Mouse (Mus musculus): Measurements from ENCODE around the gene Il4ra. TPM values are rescaled to one million over a fixed set of nuclear protein-coding genes. Genes with fewer than 3 reads are reported as not detected.

The Il4ra gene
- polyA plus RNA-seq, 2 experiments: 2.4 to 2.8 TPM

DNA sequence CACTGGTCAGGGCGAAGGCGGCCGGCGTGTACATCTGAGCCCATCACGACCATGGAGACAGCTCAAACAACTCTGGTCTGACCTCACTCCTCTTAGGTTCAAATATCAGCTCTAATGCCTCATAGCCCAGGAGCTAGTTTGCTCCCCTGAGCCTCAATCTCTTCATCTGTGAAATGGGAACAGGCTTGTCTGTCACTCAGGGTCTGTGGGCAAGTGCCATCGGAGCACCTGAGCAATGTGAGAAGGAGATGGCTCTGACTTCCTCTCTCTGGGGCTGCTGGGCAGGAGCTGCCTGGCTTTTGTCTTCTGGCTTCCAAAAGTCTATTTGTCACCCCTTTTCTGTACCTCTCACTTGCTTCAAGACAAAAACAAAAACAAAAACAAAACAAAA is 49.4 kb downstream of the Il4ra start:
- Histone ChIP-seq H3K4me2 (ENCODE audit: low read depth) (no peak overlapping the region), H3K27ac (no peak overlapping the region), H3K27me3 (ENCODE audit: control insufficient read depth, insufficient read depth, low read length) (no peaks in the 10 kb centered on the region), H3K4me1 (replicated peaks; ENCODE audit: control insufficient read depth in 2 of 2, insufficient read depth in 2 of 2, low read length in 1 of 2) (peaks cover 0 to 5% of the 10 kb centered on the region in 2 experiments; a peak in 1 of 4 replicates), H3K36me3 (replicated peaks; ENCODE audit: control insufficient read depth, insufficient read depth, low read depth) (no peaks in the 10 kb centered on the region), H3K4me3 (ENCODE audit: insufficient read depth in 1 of 2, low read depth in 2 of 2, low read length in 2 of 2) (no peak overlapping the region), H3K9me3 (ENCODE audit: control insufficient read depth, low read length) (no peaks in the 10 kb centered on the region), H3K9ac (replicated peaks) (no peak overlapping the region)
- 62% methylated on average over 6 of the region's 6 CpGs for WGBS (ENCODE audit: insufficient replicate concordance)
- ATAC-seq (ENCODE audit: insufficient read depth): no peak
- no peak for DNase-seq (ENCODE audit: low read depth in 3 of 3, low spot score in 3 of 3)
- no peak for TF ChIP-seq CTCF (IDR thresholded peaks at IDR 0.05; ENCODE audit: low read depth)

DNA sequence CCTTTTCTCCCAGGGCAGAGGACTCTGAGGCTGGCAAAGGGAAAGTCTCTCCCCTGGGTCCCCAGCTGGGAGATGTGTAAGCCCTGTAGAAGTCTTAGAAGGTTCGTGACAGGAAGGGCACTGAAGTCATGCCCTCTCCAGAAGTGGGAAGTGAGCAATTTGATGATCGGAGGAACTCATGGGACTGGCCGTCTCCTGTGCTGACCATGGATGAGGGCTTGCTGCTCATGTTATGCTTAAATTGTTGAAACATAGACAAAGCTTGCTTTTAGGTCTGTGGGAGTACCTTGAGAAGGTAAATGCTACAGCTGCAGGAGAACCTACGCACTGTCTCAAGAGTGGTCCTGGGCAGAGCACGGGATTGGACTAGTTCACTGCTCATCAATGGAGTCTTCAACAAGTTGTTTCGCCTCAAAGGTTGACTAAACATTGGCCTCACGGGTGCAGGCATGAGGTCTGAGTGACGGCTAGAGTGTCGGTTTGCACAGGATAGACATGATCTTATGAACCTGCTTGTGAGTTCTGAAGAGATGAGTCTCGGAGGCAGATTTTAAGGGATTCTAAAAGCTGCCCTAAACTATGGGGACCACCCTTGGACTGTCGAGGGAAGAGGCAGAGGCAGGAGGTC is 50.0 kb downstream of the Il4ra start:
- Histone ChIP-seq H3K36me3 (replicated peaks; ENCODE audit: control insufficient read depth, insufficient read depth, low read depth) (no peaks in the 10 kb centered on the region), H3K9me3 (ENCODE audit: control insufficient read depth, low read length) (no peaks in the 10 kb centered on the region), H3K4me1 (replicated peaks; ENCODE audit: control insufficient read depth in 2 of 2, insufficient read depth in 2 of 2, low read length in 1 of 2) (peaks cover 0 to 5% of the 10 kb centered on the region in 2 experiments; a peak in 1 of 4 replicates), H3K27ac (no peak overlapping the region), H3K4me2 (ENCODE audit: low read depth) (no peak overlapping the region), H3K9ac (replicated peaks) (no peak overlapping the region), H3K27me3 (ENCODE audit: control insufficient read depth, insufficient read depth, low read length) (no peaks in the 10 kb centered on the region), H3K4me3 (ENCODE audit: insufficient read depth in 1 of 2, low read depth in 2 of 2, low read length in 2 of 2) (no peak overlapping the region)
- WGBS (ENCODE audit: insufficient replicate concordance): 44% methylated on average over 11 of the region's 11 CpGs
- TF ChIP-seq EP300 (IDR thresholded peaks at IDR 0.05; ENCODE audit: low read depth): no peak
- TF ChIP-seq CTCF (IDR thresholded peaks at IDR 0.05; ENCODE audit: low read depth): no peak
- no peak for ATAC-seq (ENCODE audit: insufficient read depth)
- no peak for DNase-seq (ENCODE audit: low read depth in 3 of 3, low spot score in 3 of 3)

DNA sequence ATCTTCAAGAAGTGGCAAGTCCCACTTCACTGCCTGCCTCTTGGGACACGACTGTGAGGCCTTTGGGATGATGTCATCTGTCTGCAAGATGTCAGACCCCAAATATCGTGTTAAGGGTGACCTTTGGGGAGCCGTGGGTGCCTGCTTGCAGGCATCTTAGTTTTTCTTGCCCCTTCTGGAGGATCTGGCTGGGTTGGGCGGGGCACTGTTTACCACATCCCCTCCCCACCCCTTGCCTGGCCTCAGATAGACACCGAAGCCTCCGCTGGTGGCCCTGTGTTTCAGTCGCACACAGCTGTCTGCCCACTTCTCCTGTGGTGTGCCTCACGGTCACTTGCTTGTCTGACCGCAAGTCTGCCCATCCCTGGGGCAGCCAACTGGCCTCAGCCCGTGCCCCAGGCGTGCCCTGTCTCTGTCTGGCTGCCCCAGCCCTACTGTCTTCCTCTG is 51.3 kb downstream of the Il4ra start, which contains the start of gene Il21r:
Il21r (plus strand) TSS at position 245 of the 447 bp plus-strand sequence.
- Histone ChIP-seq H3K4me1 (replicated peaks; ENCODE audit: control insufficient read depth in 2 of 2, insufficient read depth in 2 of 2, low read length in 1 of 2) (peaks cover 0 to 5% of the 10 kb centered on the region in 2 experiments; a peak in 1 of 4 replicates), H3K27me3 (ENCODE audit: control insufficient read depth, insufficient read depth, low read length) (no peaks in the 10 kb centered on the region), H3K4me2 (ENCODE audit: low read depth) (no peak within 1 kb of the TSS), H3K4me3 (ENCODE audit: insufficient read depth in 1 of 2, low read depth in 2 of 2, low read length in 2 of 2) (no peak within 1 kb of the TSS), H3K36me3 (replicated peaks; ENCODE audit: control insufficient read depth, insufficient read depth, low read depth) (no peaks in the 10 kb centered on the region), H3K9me3 (ENCODE audit: control insufficient read depth, low read length) (no peaks in the 10 kb centered on the region), H3K9ac (replicated peaks) (no peak within 1 kb of the TSS), H3K27ac (no peak within 1 kb of the TSS)
- DNase-seq (ENCODE audit: low read depth in 3 of 3, low spot score in 3 of 3): no peak
- no peak for ATAC-seq (ENCODE audit: insufficient read depth)
- TF ChIP-seq EP300 (IDR thresholded peaks at IDR 0.05; ENCODE audit: low read depth): no peak
- TF ChIP-seq CTCF (IDR thresholded peaks at IDR 0.05; ENCODE audit: low read depth): no peak
- WGBS (ENCODE audit: insufficient replicate concordance): 14% methylated on average over 11 of the region's 11 CpGs

DNA sequence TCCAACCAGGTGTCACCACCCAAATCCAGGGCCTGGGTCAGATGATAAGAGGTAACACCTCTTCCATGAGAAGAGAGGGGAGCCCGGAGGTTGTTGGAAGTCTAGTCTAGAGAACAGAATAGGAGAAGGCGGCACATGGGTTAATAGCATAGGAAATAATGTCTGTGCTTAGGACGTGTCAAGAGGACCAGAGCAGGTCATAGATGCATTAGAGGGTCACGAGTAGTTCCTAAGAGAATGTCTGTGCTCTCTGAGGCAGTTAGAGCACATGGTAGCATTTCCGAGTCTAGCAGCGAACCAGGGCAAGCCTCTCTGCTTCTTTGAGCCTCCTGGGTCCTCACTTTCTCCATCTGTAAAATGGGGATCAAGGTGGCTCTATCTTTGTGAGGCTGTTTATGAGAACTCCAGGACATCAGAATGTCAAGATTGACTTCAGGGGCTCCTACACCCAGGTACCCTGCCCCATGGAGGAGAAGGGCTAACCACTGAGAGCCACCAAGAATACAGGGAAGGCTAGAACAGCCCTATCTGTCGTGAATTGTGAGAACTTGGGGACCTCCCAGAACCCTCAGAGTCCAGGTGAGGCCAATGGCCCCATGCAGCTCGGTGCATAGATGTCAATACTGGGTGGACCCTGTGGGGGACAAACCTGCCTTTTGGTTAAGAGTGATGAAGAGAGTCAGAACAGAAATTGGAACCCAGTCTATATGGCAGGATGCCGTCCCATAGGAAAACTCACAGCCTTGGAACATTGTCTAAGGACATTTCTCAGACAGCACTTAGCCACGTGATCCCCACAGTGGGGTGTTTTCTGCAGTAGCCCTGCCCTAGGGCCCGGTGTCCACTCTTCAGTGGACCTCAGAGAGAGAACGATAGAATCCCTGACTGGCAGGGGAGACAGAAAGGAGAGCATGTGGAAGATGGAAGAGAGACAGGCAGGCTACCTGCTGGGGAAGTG is 52.7 kb downstream of the Il4ra start:
- Histone ChIP-seq H3K4me1 (replicated peaks; ENCODE audit: control insufficient read depth in 2 of 2, insufficient read depth in 2 of 2, low read length in 1 of 2) (peaks cover 0 to 5% of the 10 kb centered on the region in 2 experiments; a peak in 1 of 4 replicates), H3K4me3 (ENCODE audit: insufficient read depth in 1 of 2, low read depth in 2 of 2, low read length in 2 of 2) (no peak overlapping the region), H3K27me3 (ENCODE audit: control insufficient read depth, insufficient read depth, low read length) (no peaks in the 10 kb centered on the region), H3K4me2 (ENCODE audit: low read depth) (no peak overlapping the region), H3K9me3 (ENCODE audit: control insufficient read depth, low read length) (no peaks in the 10 kb centered on the region), H3K9ac (replicated peaks) (no peak overlapping the region), H3K36me3 (replicated peaks; ENCODE audit: control insufficient read depth, insufficient read depth, low read depth) (no peaks in the 10 kb centered on the region), H3K27ac (no peak overlapping the region)
- TF ChIP-seq EP300 (IDR thresholded peaks at IDR 0.05; ENCODE audit: low read depth) (no peak), CTCF (IDR thresholded peaks at IDR 0.05; ENCODE audit: low read depth) (no peak)
- DNase-seq (ENCODE audit: low read depth in 3 of 3, low spot score in 3 of 3) (no peak), ATAC-seq (ENCODE audit: insufficient read depth) (no peak)
- 56% methylated on average over 12 of the region's 12 CpGs for WGBS (ENCODE audit: insufficient replicate concordance)

DNA sequence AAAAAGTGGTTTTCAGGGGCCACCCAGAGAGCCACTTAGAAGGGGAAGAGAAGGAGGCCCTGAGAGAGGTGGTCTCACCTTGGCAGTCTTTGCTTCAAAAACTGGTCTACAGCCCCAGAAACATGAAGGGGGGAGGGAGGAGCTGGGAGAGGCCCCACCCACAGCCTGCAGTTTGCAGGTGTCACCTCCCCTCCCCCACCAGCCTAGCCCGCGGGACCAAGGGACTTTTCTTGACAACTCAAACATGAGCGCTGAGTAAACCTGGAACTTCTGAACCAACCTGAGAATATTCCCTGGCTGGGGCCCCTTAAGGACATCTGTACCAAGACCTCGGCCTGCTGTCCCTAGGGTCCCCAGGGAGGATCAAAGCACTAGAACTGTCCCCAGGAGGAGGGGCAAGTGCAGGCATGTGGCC is 53.8 kb downstream of the Il4ra start:
- Histone ChIP-seq H3K4me1 (replicated peaks; ENCODE audit: control insufficient read depth in 2 of 2, insufficient read depth in 2 of 2, low read length in 1 of 2) (peaks cover 0 to 5% of the 10 kb centered on the region in 2 experiments; a peak in 1 of 4 replicates), H3K4me3 (ENCODE audit: insufficient read depth in 1 of 2, low read depth in 2 of 2, low read length in 2 of 2) (no peak overlapping the region), H3K9me3 (ENCODE audit: control insufficient read depth, low read length) (no peaks in the 10 kb centered on the region), H3K27me3 (ENCODE audit: control insufficient read depth, insufficient read depth, low read length) (no peaks in the 10 kb centered on the region), H3K36me3 (replicated peaks; ENCODE audit: control insufficient read depth, insufficient read depth, low read depth) (no peaks in the 10 kb centered on the region), H3K9ac (replicated peaks) (no peak overlapping the region), H3K4me2 (ENCODE audit: low read depth) (no peak overlapping the region), H3K27ac (no peak overlapping the region)
- no peak for TF ChIP-seq EP300 (IDR thresholded peaks at IDR 0.05; ENCODE audit: low read depth)
- no peak for TF ChIP-seq CTCF (IDR thresholded peaks at IDR 0.05; ENCODE audit: low read depth)
- 35% methylated on average over 4 of the region's 4 CpGs for WGBS (ENCODE audit: insufficient replicate concordance)
- ATAC-seq (ENCODE audit: insufficient read depth) (no peak), DNase-seq (ENCODE audit: low read depth in 3 of 3, low spot score in 3 of 3) (no peak)

All from liver, embryonic 14.5 days (tissue).